Mouse (Mus musculus): ENCODE results near the gene Ero1l.

Ero1l gene

GRCm38 (mm10) chr14:45305852-45306251, 12.7 kb downstream of the Ero1l start:
- DNase-seq (ENCODE audit: low read depth), result no peak

- no peak for DNase-seq (ENCODE audit: low read depth)
Observed at GRCm38 (mm10) chr14:45304389-45304788, 14.2 kb downstream of the Ero1l start.

- DNase-seq (ENCODE audit: low read depth), result no peak
Observed at GRCm38 (mm10) chr14:45303939-45304338, 14.6 kb downstream of the Ero1l start.

- peak; percentile 65 for DNase-seq (ENCODE audit: low read depth)
Observed at GRCm38 (mm10) chr14:45291608-45292007, 27.0 kb downstream of the Ero1l start.

- DNase-seq (ENCODE audit: low read depth), result peak; percentile 28
Observed at GRCm38 (mm10) chr14:45282066-45282465, 36.5 kb downstream of the Ero1l start.

GRCm38 (mm10) chr14:45275816-45276215, 42.8 kb downstream of the Ero1l start:
- DNase-seq (ENCODE audit: low read depth), result peak; percentile 35

- no peak for DNase-seq (ENCODE audit: low read depth)
Observed at GRCm38 (mm10) chr14:45263831-45264592, 54.6 kb downstream of the Ero1l start.

- no peak for DNase-seq (ENCODE audit: low read depth)
Observed at GRCm38 (mm10) chr14:45251548-45252076, 67.0 kb downstream of the Ero1l start.

GRCm38 (mm10) chr14:45241613-45242012, 77.0 kb downstream of the Ero1l start:
- peak; percentile 59 for DNase-seq (ENCODE audit: low read depth)

- peak; percentile 13 for DNase-seq (ENCODE audit: low read depth)
Observed at GRCm38 (mm10) chr14:45239042-45239441, 79.5 kb downstream of the Ero1l start.

Data from 416B (cell line).